Mouse (Mus musculus) CH12.LX (cell line): ENCODE data around the gene Cs.

Experiments used
- MAFK ChIP-seq: IDR thresholded peaks from 2 replicates; pipeline ENCODE4 v1.6.1; 2011; ENCODE audit warnings: low read length, improper control_type of control experiment; ENCODE audit not compliant: insufficient replicate concordance
- RAD21 ChIP-seq: IDR thresholded peaks from 2 replicates; pipeline ENCODE4 v1.6.1; 2011; ENCODE audit warnings: low read depth, mild to moderate bottlenecking, low read length, improper control_type of control experiment, moderate library complexity

DNA sequence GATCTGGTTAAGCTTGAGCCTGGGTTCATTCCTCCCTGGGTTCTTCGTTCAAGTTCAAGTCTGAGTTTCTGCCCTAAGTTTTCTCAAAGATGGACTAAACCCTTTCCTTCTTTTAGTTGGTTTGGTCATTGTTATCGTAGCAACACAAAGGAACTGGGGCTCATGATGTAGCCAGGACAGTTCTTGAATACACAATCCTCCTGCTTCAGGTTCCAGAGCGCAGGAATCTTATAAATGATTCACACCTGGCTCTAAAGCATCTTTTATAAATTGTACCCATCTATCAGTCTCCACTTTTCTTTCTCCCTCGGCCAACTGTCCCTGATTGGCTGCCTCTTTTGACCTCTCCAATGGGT is 38.5 kb downstream of the Cs start:
- TF ChIP-seq MAFK (no peak), RAD21 (no peak)
